Mouse (Mus musculus) heart, postnatal 36 days (tissue): ENCODE data around the gene Tekt4. TPM values are rescaled to one million over a fixed set of nuclear protein-coding genes. Genes with fewer than 3 reads are reported as not detected.

Experiments used
- DNase-seq, 2 experiments: peaks; one replicate each; pipeline ENCODE4 v3.0.0; 2021 to 2022
- intact Hi-C: fragments of 180-260 bp; cut with DNase I; formaldehyde crosslinking; loops from one replicate; pipeline ENCODE4 v1.15.1; 2025
- total RNA-seq, 2 experiments: library from RNA; stranded (reverse); gene quantifications; 2 replicates each; pipeline ENCODE4 v1.2.3; 2021

The Tekt4 gene
- total RNA-seq, 2 experiments from 2014 or later: 0.47 TPM; not detected in 1

- no peak for DNase-seq
- intact Hi-C loops: no loop called here
These were observed 17.6 kb downstream of the Tekt4 start for GRCm38 (mm10) chr17:25472044-25472443.

- peak; percentile 40 to 49 for DNase-seq
- intact Hi-C loops: loop anchor here (5.0 kb wide), 2 partner anchors 123 to 328 kb away; no protein-coding TSS in a partner anchor
These were observed 20.1 kb downstream of the Tekt4 start for GRCm38 (mm10) chr17:25474330-25475077.

GRCm38 (mm10) chr17:25475946-25476744 is 21.7 kb downstream of the Tekt4 start:
- intact Hi-C loops: loop anchor here (1.0 to 5.0 kb wide), 4 partner anchors 31 to 326 kb away; no protein-coding TSS in a partner anchor
- peak; percentile 42 to 55 for DNase-seq

- intact Hi-C loops: no loop called here
- DNase-seq: no peak
These were observed 25.7 kb downstream of the Tekt4 start for GRCm38 (mm10) chr17:25480152-25480551.

- intact Hi-C loops: no loop called here
- DNase-seq: no peak
These were observed 26.4 kb downstream of the Tekt4 start for GRCm38 (mm10) chr17:25480820-25481219.

- DNase-seq: no peak
- intact Hi-C loops: no loop called here
These were observed 27.7 kb downstream of the Tekt4 start for GRCm38 (mm10) chr17:25482092-25482491.

- intact Hi-C loops: no loop called here
- no peak for DNase-seq
These were observed 42.6 kb downstream of the Tekt4 start, which contains the start of gene Sstr5 for GRCm38 (mm10) chr17:25497013-25497412. TSS of gene Sstr5 (minus strand) at chr17:25497288.

- intact Hi-C loops: loop anchor here (10.0 kb wide), 1 partner anchor 192 kb away; no protein-coding TSS in a partner anchor
- DNase-seq: no peak
These were observed 48.2 kb downstream of the Tekt4 start for GRCm38 (mm10) chr17:25502599-25502998.

GRCm38 (mm10) chr17:25507799-25508198 is 53.4 kb downstream of the Tekt4 start:
- intact Hi-C loops: loop anchor here (1.0 to 10.0 kb wide), 2 partner anchors 31 to 187 kb away; no protein-coding TSS in a partner anchor
- DNase-seq: peak; percentile 67 to 70

GRCm38 (mm10) chr17:25508860-25509577 is 54.6 kb downstream of the Tekt4 start:
- intact Hi-C loops: loop anchor here (10.0 kb wide), 1 partner anchor 186 kb away; no protein-coding TSS in a partner anchor

GRCm38 (mm10) chr17:25510074-25510830 is 55.8 kb downstream of the Tekt4 start:
- no peak for DNase-seq
- intact Hi-C loops: no loop called here

More at GRCm38 (mm10) chr17:25508860-25509577, 54.6 kb downstream of the Tekt4 start:
- DNase-seq: peak; percentile 35 to 54

- DNase-seq: no peak
These were observed 57.5 kb downstream of the Tekt4 start for GRCm38 (mm10) chr17:25511876-25512275.

GRCm38 (mm10) chr17:25514055-25514454 is 59.6 kb downstream of the Tekt4 start:
- intact Hi-C loops: no loop called here
- no peak for DNase-seq

More at GRCm38 (mm10) chr17:25511876-25512275, 57.5 kb downstream of the Tekt4 start:
- intact Hi-C loops: no loop called here

GRCm38 (mm10) chr17:25516315-25516714 is 61.9 kb downstream of the Tekt4 start:
- no peak for DNase-seq
- intact Hi-C loops: no loop called here

- DNase-seq: no peak
- intact Hi-C loops: no loop called here
These were observed 63.7 kb downstream of the Tekt4 start for GRCm38 (mm10) chr17:25518144-25518543.

GRCm38 (mm10) chr17:25519511-25519910 is 65.1 kb downstream of the Tekt4 start:
- DNase-seq: no peak
- intact Hi-C loops: no loop called here

- intact Hi-C loops: no loop called here
- no peak for DNase-seq
These were observed 66.1 kb downstream of the Tekt4 start for GRCm38 (mm10) chr17:25520492-25520891.

- DNase-seq: no peak
- intact Hi-C loops: no loop called here
These were observed 67.7 kb downstream of the Tekt4 start for GRCm38 (mm10) chr17:25522080-25522479.
